Mouse (Mus musculus) small intestine, adult 2 months (tissue): ENCODE results near the gene Mark3.

ENCODE experiments used
- CTCF ChIP-seq: fragments of 200-500 bp; IDR thresholded peaks from 2 replicates; pipeline ENCODE4 v1.5.1; 2012; ENCODE audit warnings: low read depth, mild to moderate bottlenecking, control low read depth, inconsistent platforms, low read length, moderate library complexity, mixed read lengths; ENCODE audit not compliant: insufficient replicate concordance, insufficient read length; ENCODE audit errors: extremely low read depth
- POLR2A ChIP-seq: fragments of 200-500 bp; IDR thresholded peaks from 2 replicates; pipeline ENCODE4 v1.6.1; 2012; ENCODE audit warnings: low read depth, mild to moderate bottlenecking, control low read depth, inconsistent platforms, low read length, moderate library complexity

GRCm38 (mm10) chr12:111536746-111537145 lies 37.6 kb upstream of the Mark3 start:
- TF ChIP-seq CTCF: no peak
- TF ChIP-seq POLR2A: no peak
